Mouse (Mus musculus): ENCODE data around the gene Rbbp9.

The Rbbp9 gene

DNA sequence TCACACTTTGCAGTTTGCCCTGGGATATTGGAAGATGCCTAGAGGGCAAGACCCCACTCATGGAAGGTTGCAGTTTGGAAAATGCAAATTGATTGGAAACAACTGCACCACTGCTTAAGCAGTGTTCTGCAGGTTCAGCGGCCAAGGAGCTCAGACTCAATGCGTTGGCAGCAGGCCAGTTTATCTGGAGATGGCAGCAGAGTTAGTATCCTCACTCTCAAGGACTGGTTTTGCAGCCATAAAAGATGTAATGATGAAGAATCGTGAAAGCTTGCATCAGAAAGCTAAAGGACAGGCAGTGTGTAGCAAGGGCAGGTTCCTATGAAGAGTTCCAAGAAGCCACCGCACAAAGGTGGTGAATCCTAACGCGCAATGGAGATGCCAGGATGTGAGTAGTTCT lies 48.5 kb downstream of the Rbbp9 start:
- no peak for DNase-seq (ENCODE audit: low spot score)

Data from c-Kit-positive CD71-positive TER-119-positive erythroid progenitor cells, embryonic 14.5 days (primary cell).